Mouse (Mus musculus) cerebellum, postnatal 25 days (tissue): ENCODE data around the gene Dhps.
"Not testable (repeated sequence)": the region's sequence is repeated elsewhere in the genome, so short reads cannot be mapped to it uniquely, and the experiment has no call there.

ENCODE experiments used
- DNase-seq, 2 experiments: peaks; one replicate each; pipeline ENCODE4 v3.0.0; 2021; ENCODE audit warnings: mixed read lengths in 2 of 2

The Dhps gene

GRCm38 (mm10) chr8:85100076-85100665, 28.6 kb downstream of the Dhps start:
- DNase-seq, result no peak

- DNase-seq, result no peak
These were observed 41.7 kb downstream of the Dhps start for GRCm38 (mm10) chr8:85113241-85113640.

DNA sequence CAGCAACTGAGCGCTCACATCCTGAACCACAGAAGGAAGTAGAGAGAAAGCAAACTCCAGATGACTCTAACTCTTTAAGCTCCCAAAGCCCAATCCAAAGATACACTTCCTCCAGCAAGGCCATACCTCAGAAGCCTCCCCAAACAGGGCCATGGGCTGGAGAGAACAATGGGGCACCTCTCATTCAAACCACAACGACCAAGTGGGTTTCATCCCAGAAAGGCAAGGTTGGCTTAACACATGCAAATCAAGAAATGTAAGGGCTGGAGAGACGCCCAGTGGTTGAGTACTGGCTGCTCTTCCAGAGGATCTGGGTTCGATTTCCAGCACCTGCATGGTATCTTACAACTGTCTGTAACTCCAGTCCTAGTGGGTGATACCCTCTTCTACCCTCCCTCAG, 43.9 kb downstream of the Dhps start:
- DNase-seq, result no peak

DNA sequence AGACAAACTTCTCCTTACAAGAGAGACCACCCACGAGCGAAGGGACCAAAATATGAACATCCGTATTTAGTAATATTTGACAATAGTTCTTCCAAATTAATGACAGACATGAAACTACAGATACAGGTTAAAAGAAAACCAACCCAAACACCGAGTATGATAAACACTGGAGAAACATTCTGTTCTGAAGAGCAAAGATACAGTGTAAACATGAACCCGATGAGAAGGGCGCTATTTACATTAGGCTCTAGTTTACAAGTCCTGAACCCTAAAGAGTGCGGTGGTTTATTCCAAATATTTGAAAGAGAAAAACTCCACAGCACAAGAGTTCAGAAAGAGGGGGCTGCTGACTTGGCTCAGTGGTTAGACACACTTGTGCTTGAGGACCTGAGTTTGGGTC, 45.4 kb downstream of the Dhps start:
- DNase-seq, result no peak

DNA sequence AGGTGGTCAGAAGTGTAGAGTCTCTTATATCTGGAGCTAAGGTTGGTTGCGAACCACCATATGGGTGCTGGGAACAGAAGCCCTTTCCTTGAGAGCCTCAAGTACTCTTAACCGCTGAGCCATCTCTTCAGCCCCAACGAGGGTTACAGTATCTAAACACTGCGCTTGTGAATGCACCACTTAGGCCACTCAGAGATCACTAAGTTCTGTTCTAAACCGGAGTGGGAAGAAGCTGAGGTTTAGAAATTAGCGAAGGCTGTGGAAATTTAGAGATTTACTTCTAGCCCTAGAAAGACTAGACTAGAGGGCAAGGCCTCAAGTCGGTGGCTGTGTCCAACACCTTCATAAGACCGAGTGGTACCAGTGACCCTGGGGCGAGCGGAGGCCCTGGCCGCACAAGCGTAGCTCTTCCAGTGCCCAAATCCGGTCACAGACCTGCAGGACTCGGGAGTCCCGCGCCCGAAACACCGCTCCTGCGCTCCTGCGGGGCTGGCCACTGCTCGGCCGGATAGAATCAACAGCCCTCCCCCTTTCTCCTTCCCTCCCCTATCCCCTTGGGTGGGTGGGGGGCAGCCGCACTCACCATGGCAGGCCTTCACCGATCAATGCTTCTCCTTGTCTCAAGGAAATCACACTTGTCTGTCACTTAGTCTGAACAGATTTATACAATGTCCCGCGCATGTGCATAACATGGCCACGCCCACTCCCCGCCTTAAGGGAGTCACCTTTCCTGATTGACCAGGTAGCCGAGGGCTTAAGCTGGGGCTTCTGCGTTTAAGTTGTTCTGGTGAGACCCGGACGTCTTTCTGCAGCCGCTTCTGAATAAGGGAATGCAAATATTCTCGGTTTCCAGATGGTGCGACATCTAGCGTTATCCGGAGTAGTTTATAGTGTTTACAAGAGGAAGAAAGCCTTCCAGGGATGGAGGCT, 47.8 kb downstream of the Dhps start:
- peak; percentile 85 to 91 for DNase-seq

DNA sequence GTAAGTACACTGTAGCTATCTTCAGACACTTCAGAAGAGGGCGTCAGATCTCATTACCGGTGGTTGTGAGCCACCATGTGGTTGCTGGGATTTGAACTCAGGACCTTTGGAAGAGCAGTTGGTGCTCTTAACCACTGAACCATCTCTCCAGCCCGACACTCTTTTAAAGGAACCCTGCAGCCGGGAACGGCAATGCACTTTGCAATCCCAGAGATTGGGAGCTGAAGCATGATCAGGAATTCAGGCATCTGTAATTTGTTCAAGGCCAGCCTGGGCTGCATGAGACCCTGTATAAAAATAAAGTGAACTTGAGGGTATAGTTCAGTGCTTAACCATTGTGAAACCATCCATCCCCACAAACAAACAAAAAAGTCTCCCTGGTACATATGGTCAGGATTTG, 48.7 kb downstream of the Dhps start:
- not testable (repeated sequence) for DNase-seq

GRCm38 (mm10) chr8:85122995-85123394, 51.4 kb downstream of the Dhps start, which contains the start of gene Zfp791:
Zfp791 (minus strand) TSS chr8:85123095.
- DNase-seq, result no peak

GRCm38 (mm10) chr8:85123691-85124090, 52.1 kb downstream of the Dhps start:
- no peak for DNase-seq
